Mouse (Mus musculus) layer of hippocampus, adult 9-10 months (tissue): ENCODE results near the gene Pirt.

Experiments used
- DNase-seq: peaks from one replicate; pipeline ENCODE4 v3.0.0; 2022; ENCODE audit warnings: low spot score

Pirt gene

GRCm38 (mm10) chr11:66946521-66946920 lies 34.7 kb downstream of the Pirt start:
- DNase-seq: no peak

GRCm38 (mm10) chr11:66946922-66947321 lies 35.1 kb downstream of the Pirt start:
- no peak for DNase-seq

- no peak for DNase-seq
Measured at GRCm38 (mm10) chr11:66956303-66956702, 44.5 kb downstream of the Pirt start, which contains the start of gene Tmem238l. Gene Tmem238l, plus strand, starts transcription at chr11:66956638.

DNA sequence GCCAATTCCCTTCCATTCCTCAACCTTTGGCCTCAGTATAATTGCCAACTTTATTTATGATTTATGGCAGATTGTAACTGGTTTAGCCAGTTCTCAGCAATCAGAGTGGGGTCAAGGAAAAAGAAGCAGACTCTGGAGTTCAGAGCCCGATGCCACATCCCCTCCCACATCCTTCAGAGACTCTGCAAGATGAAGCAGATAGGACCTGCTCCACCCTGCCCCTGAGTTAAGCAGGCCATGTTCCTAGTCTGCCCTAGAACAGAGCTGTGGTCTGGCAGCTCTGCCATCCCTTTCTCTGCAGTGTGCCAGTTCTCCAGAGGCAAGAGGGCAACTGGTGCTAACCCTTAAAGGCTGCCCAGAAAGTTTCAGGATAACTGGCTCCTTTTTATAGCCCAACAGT lies 49.0 kb downstream of the Pirt start:
- no peak for DNase-seq

DNA sequence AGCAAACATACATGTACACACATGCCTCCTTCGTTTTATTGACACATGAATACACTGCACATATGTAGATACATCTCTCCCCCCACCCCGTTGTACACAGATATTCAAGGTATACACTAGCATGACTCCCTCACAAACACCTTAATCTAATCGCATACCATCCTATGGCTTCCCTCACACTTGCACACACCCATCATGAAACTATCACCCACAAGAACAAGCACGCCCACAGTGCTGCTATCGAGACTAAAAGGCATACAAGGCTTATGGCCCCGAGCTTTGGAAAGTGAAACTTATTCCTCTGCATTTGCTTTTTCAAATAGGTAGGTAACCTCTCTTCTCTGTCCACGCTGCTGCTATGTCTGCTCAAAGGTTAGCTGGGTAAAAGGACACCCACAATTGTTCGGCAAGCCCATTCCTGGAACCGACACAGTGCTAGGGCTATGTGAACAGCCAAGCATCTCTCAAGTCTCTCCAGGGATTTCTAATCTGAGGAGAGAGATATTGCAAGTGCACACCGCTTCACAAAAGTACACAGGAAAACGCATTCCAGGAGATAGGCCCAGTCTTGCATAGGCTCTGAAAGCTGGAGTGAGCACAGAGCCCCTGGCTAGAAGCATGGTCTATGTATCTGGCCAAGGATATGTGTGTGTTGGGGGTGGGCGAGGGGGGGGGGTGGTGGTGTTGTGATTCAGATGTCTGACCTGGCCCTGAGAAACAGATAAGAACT lies 49.8 kb downstream of the Pirt start:
- no peak for DNase-seq

- no peak for DNase-seq
Measured at GRCm38 (mm10) chr11:66963462-66963861, 51.7 kb downstream of the Pirt start.

DNA sequence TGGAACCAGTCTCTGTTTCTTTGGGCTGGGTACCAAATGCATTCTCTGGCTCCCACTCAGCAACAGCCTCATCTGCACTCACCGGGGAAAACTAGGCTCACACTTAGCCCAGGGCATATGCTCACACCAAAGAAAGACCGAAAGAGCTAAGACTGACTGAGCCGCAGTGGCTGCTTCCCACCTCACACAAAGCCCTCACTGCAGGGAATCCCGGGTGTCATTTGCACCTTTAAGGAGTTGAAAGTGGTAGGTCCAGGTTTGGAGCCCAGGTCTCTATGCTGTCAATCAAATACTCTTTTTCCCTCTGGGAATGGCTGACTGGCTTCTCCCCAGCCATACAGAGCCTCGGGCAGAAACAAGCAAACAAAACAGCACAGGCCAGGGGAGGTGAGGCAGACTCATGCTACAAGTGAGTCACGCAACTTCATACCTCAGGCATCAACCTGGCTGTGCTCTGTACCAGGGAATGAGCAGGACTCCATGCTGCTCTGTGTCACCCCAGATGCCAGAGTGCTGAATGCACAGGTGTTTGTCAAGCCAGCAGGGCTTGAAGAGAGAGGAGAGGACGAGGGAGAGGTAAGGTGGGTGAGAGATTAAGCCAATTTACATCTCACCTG lies 54.8 kb downstream of the Pirt start:
- DNase-seq: no peak

DNA sequence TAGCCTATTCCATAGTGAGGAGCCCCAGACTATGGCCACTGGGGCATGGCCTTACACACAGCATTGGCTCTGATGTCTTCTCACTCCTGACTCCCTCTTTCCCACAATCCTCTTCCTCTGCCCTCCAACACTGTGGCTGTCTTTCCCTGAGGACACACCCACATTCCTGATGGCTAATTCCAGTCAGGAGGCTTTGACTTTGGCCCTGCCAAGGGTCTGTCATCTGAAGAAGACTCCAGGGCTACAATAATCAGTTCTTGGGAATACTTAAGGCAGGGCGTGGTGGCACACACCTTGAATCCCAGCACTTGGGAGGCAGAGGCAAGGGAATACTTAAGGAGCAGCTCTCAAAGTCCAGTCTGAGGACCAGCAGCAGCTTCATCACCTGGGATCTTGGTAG lies 56.8 kb downstream of the Pirt start:
- no peak for DNase-seq

DNA sequence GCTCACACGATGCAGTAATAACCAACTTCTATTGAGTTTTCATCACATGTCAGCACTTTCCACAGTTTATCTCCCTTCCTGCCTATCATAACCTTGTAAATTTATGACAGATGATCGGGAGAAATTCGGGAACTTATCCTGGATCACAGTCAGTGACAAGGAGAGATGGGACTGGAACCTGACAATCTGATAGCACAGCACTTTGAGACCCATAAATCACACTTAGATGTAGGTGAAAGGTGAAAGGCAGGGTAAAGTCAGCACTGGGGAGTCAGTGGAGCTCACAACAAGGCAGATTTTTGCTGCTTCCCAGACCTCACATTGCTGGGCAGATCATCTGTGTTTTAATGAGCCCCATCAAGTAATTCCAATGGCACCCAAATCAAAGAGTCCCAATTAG lies 61.7 kb downstream of the Pirt start:
- DNase-seq: no peak

DNA sequence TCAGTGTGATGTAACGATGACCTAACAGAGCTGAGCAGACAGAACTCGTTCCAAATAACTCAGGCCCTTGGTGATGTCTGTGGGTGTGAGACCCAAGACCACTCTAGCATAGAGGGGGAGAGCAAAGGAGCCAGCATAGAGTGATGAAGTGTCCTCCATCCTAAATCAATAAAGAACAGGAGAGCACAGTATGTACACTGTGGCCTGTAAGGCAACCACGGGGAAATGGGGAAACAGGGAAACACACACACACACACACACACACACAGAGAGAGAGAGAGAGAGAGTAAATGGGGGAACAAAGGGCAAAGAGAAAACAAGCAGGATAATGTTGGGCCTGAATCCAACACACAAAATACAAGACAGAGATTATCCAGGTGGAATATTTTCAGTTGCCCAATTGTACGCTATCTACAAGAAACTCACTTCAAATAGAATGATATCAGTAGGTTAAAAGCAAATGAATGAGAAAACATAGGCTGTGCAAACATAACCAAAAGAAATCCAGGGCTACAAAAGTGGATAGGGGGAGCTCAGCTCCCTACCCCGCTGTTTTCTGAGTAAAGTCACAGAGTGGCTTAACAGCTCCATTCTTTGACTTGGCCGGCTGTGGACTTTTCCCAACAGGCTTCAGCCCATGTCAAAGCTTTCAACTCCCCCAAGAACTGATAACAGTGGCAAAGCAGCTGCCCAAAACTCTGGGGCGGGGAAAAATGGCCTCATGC lies 64.0 kb downstream of the Pirt start:
- DNase-seq: no peak
